16 mouse cellular contexts compared by ENCODE assay signal in the genomic region with DNA sequence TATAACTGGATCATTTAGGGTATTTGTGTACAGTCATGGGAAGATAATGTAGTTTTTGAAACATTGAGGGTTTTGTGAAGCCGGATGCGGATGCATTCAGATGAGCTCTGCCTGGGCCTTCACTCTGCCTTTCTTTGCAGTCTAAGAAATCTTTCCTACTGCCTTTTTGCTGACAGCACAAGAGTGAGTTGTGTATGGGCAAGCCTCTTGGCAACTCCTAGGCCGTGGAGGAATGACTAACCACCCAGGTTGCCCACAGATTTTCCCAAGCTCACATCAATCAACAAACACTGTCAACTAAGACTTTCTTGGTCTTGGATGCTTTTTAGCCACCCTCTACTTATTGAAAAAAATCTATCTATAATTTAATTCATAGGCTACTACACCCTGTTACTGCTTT.
"Had no signal": no experiment of that assay in that cellular context is flagged by ENCODE, and none has a peak within 500 bp of the region (broad histone marks: within the 10 kb centered on the region; RNA-seq: fewer than 3 reads in every experiment).

No protein-coding gene starts in this region.

- H3K4me2 ChIP-seq: liver, embryonic 13.5 days; midbrain, embryonic 13.5 days had no signal

- H3K4me1 ChIP-seq: liver, embryonic 13.5 days; midbrain, embryonic 13.5 days had no signal

- DNase-seq: kidney, adult 8-10 months; kidney, postnatal 14 days; kidney, postnatal 4 days; left cerebral cortex, postnatal 4 days; liver, embryonic 13.5 days; lung, adult 2 months; lung, postnatal 36 days; thymus, adult 2 months; thymus, postnatal 25 days had no signal

- H3K36me3 ChIP-seq: liver, embryonic 13.5 days; midbrain, embryonic 10.5 days; midbrain, embryonic 13.5 days had no signal

- H3K4me3 ChIP-seq: liver, embryonic 13.5 days; megakaryocyte, embryonic 14.5 days; midbrain, embryonic 10.5 days; midbrain, embryonic 13.5 days; myocyte had no signal

- ATAC-seq: lung, postnatal 0 days; midbrain, embryonic 13.5 days; midbrain, embryonic 16.5 days had no signal

- H3K27ac ChIP-seq: liver, embryonic 13.5 days; midbrain, embryonic 10.5 days; midbrain, embryonic 13.5 days; stomach, postnatal 0 days had no signal

- H3K9me3 ChIP-seq: liver, embryonic 13.5 days; megakaryocyte, embryonic 14.5 days; midbrain, embryonic 10.5 days; midbrain, embryonic 13.5 days had no signal

- H3K27me3 ChIP-seq: liver, embryonic 13.5 days; megakaryocyte, embryonic 14.5 days; midbrain, embryonic 13.5 days had no signal

- H3K9ac ChIP-seq: liver, embryonic 13.5 days; midbrain, embryonic 13.5 days had no signal
